Mouse (Mus musculus) adipose tissue, adult 10 weeks (tissue): Measurements from ENCODE around the gene Slc35f5. TPM values are rescaled to one million over a fixed set of nuclear protein-coding genes. Genes with fewer than 3 reads are reported as not detected.

Source experiments
- polyA plus RNA-seq: library from polyadenylated mRNA; stranded (reverse); fragments of 350-450 nt; fragmentation: Illumina TruSeq; extraction: RNeasy Lipid Tissue Mini Kit (QIAGEN cat#74804); gene quantifications from one replicate; pipeline ENCODE4 v1.2.3, GENCODE M21; 2014; ENCODE audit warnings: low read depth, low replicate concordance

Slc35f5 gene
- polyA plus RNA-seq = 35.8 TPM

DNA sequence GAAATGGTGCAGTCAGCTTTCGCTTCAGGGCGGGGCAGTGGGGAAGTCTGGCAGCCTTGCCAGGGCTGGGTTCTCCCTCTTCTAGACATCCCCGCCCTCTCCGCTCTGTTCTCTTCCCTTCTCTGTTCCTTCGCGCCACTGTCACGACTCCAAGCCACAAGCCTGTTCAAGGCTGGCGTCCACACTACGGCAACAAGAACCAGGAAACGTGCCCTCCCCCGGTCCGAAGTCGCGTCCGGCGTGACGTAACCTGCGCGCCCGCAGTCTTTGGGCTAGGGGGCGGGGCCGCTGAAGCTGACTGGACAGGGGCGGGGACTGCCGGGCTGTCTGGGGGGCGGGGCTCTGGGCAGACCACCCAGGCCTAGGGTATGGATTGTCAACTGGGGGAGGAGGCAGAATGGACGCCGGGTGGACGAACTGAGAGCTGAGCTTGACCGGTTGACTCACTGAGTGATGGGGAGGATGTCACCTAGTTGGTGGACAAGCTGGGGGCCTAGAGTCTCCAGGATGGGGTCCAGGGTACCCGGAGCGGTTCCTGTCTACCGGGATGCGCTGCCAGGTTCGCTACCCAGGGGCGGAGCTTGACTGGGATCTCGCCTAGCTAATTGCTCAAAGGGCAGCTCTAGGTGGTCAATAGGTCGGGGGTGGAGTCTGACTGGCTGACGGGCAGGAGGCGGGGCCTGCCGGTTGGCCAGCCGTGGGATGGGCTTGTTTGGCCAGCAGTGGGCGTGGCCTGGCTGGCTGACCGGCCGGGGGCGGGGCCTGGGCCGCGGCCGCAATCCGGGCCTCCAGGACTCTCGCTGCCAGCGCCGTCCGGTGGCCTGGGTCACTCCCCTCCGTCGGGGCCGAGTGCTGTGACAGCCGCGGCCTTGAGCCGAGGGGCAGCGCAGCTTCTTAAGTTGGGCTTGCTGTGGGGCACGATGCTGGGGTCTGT is at the start of gene Slc35f5:
Gene Slc35f5, plus strand, starts transcription at position 337 of the 934 bp plus-strand sequence.

Other genes with a start within 250 kb of the Slc35f5 start
- gene Actr3, start 124.9 kb upstream of the Slc35f5 start, polyA plus RNA-seq = 136 TPM
- 5.5 TPM for gene Gpr39, start 116.4 kb downstream of the Slc35f5 start, polyA plus RNA-seq